Mouse (Mus musculus) bone marrow, adult 2 months (tissue): ENCODE measurements around the gene C4b. TPM values are rescaled to one million over a fixed set of nuclear protein-coding genes. Genes with fewer than 3 reads are reported as not detected.
"Not testable (repeated sequence)": the region's sequence is repeated elsewhere in the genome, so short reads cannot be mapped to it uniquely, and the experiment has no call there.

ENCODE experiments used
- H3K27ac ChIP-seq: fragments of 200-500 bp; 2 replicates; pipeline ENCODE4 v1.5.1; 2012; ENCODE audit warnings: low read depth, mild to moderate bottlenecking, control low read depth, inconsistent platforms, low read length; ENCODE audit not compliant: control insufficient read depth, poor library complexity, insufficient read depth
- H3K4me1 ChIP-seq: fragments of 200-500 bp; 2 replicates; pipeline ENCODE4 v1.6.1; 2011; ENCODE audit warnings: low read length; ENCODE audit not compliant: control insufficient read depth, insufficient read depth
- H3K4me3 ChIP-seq: fragments of 200-500 bp; replicated peaks from 2 replicates; pipeline ENCODE3; 2011; ENCODE audit warnings: mild to moderate bottlenecking, low read depth, low read length, control low read depth; ENCODE audit not compliant: control insufficient read depth
- CTCF ChIP-seq: fragments of 200-500 bp; IDR thresholded peaks from 2 replicates; pipeline ENCODE4 v1.5.1; 2011; ENCODE audit warnings: low read length, control low read depth; ENCODE audit not compliant: control insufficient read depth, insufficient read depth
- POLR2A ChIP-seq: fragments of 200-500 bp; IDR thresholded peaks from 2 replicates; pipeline ENCODE4 v1.6.1; 2011; ENCODE audit warnings: low read depth, mild to moderate bottlenecking, control low read depth, low read length, borderline replicate concordance; ENCODE audit not compliant: control insufficient read depth
- WGBS: fragments of 180-500 bp; shearing (Covaris S2); methylation state at CpG from one replicate; pipeline ENCODE4 v1.1.7; 2018; 5-methylcytosine and 5-hydroxymethylcytosine counted together
- polyA plus RNA-seq: library from polyadenylated mRNA; stranded (reverse); fragments of >200 nt; gene quantifications from 2 replicates; pipeline ENCODE4 v1.2.4, GENCODE M21; 2011; ENCODE audit warnings: low replicate concordance; ENCODE audit not compliant: missing spikeins, insufficient read depth, insufficient read length

Gene C4b
- polyA plus RNA-seq, result 10.9 and 11.5 TPM in 2 replicates

DNA sequence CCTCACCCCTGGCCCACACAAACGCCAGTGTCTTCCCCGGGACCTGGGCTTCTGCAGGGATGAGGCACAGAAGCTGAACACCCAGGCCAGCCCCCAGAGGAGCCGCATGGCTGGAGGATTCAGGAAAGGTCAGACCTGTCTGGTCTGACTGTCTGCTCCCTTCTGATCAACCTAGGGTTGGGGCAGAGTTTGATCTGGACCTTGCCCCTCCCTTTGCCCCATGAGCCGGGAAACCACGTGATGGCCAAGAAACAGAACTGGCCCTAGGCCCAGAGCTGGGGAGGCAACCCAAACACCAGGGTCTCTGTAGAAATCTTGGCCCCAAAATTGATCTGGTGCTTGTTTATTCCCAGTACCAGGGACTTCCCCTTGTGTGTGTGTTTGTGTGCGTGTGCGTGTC lies at the start of gene C4b:
Gene C4b, minus strand, starts transcription at position 164 of the 400 bp plus-strand sequence.
- TF ChIP-seq POLR2A, result no peak
- TF ChIP-seq CTCF, result no peak
- Histone ChIP-seq H3K27ac (no peak within 1 kb of the TSS), H3K4me3 (no peak within 1 kb of the TSS), H3K4me1 (no peaks in the 10 kb centered on the region; the same call in 1 of the 2 replicates)
- WGBS, result 80% methylated on average over 7 of the region's 7 CpGs

DNA sequence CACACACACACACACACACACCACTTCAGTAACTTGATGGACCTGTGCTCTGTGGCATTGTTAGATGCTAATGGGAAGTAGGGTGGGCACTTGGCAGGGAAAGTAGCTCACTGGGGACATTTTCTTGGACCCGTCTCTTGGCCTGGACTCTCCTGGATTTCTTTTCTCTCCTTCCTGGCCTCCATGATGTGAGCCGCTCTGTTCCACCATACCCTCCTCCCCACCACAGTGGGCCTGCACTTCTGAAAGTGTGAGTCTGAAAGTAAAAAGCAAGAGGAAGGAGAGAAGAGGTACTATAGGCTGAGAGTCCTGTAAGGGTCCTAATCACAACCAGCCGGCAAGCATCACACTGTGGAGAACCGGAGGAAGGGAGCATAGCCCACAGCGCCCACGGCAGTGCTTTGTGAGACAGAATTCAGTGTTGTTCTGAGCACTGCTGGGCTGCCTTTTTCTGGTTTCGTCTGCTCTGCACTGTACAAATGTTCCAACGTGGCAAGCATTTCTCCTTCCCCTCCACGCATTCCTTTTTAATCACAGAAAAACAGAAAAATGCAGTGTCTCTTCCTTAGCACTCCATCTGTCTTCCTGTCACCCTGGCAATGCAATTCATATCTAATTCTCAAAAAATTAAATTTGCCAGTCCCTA lies 34.1 kb upstream of the C4b start:
- H3K4me1 ChIP-seq, result no peaks in the 10 kb centered on the region
- WGBS, result 74% methylated on average over 9 of the region's 9 CpGs
- TF ChIP-seq POLR2A, result no peak
- no peak for TF ChIP-seq CTCF
- H3K27ac ChIP-seq, result no peak overlapping the region
- no peak overlapping the region for H3K4me3 ChIP-seq

DNA sequence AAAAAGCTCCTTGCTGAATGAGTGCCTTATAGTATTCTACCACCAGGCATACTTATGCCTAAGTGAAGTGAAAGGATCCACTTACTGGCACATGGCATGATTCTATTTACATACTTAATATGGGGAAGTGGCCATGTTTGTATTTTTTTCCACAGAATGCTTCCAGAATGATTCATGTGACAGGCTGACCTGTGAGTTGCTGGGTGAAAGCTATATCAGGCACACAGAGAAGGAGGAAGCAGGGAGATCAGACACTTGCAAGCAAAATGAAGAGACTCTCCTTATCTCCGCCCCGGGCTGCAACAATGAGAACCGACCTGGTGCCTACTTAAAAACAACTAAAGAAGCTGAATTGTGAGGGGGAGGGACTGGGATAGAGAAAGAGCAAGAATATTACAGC lies 17.8 kb upstream of the C4b start:
- TF ChIP-seq POLR2A (no peak), CTCF (no peak)
- H3K4me3 ChIP-seq, result no peak overlapping the region
- H3K4me1 ChIP-seq, result no peaks in the 10 kb centered on the region
- 49% methylated on average over 3 of the region's 3 CpGs for WGBS
- no peak overlapping the region for H3K27ac ChIP-seq

DNA sequence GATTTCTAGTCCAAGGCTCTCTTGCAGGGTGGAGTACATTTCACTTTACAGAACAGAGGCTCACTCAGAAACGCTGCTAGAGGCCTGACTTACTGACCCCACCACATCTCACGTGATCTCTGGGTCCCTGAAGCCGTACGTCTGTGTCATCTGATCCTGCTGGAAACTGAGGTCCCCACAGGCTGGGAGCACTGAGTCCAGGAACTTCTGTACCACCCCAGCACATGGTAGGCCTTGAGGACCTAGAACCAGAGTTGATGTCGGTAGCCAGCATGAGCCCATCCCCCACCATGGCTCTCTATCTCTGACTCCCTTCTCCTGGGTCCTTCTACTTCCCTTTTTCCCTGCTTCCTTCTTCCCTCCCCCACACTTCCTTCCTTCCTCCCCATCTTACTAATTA lies 2.8 kb upstream of the C4b start:
- H3K4me1 ChIP-seq, result no peaks in the 10 kb centered on the region
- no peak overlapping the region for H3K27ac ChIP-seq
- no peak for TF ChIP-seq POLR2A
- no peak for TF ChIP-seq CTCF
- 69% methylated on average over 5 of the region's 5 CpGs for WGBS
- H3K4me3 ChIP-seq, result no peak overlapping the region

DNA sequence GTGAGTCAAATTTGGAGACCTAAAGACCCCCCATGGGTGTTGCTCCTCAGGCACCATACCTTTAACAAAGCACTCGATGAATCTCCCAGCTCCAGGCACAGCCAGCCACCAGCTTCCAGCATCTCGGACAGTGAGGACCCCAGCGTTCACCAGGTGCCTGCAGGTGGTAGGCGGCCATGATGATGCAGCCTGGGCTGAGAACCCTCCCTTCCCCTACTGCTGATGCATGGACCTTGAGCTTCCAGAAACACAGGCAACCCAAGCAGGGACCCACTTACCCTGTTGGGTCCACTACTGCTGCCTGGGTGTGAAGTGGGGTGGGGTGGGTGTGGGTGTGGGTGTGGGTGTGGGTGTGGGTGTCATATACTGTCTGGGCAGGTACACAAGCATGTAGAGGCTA lies 1.5 kb upstream of the C4b start:
- H3K4me3 ChIP-seq, H3K4me1 ChIP-seq, H3K27ac ChIP-seq: not testable (repeated sequence)
- 88% methylated on average over 4 of the region's 4 CpGs for WGBS

DNA sequence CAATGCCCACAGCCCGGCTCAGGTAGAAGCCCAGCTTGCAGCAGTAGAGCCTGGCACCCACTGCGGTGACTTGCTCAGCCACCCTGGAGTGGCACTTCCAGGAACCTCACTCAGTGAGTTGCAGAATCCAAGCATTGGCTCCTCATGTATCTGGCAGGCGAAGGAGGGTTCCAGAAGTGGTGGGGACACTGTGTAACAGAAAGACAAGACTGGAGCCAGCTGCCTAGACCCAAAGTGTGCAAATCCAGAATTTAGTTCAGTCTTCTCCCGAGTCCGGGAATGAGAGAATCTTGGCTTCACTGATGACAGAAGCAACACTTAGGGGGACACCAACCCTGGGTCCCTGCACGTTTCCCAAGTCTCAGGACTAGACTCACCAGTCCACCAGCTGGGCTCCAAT lies 929 bp upstream of the C4b start:
- not testable (repeated sequence) for H3K27ac ChIP-seq, H3K4me3 ChIP-seq, H3K4me1 ChIP-seq
- WGBS, result 85% methylated on average over 6 of the region's 6 CpGs

DNA sequence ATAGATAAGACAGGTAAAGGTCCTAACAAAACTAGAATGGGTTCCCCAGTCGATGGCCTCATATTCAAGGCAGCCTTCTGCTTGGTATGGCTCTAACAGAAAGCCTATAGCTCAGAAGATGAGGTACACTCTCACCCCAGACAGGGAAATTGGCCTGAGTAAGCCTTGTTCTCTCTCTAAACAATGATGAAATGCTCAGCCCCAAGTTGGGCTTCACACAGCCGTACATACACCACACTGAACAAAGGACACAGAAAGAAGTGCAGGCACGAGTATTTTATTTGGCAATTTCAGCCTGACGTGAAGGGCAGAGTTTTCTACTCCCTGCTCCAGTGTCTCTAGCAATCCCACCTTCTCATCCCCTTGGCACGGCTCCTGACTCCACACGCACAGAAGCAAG lies 524 bp upstream of the C4b start:
- TF ChIP-seq CTCF (no peak), POLR2A (no peak)
- WGBS, result 73% methylated on average over 6 of the region's 6 CpGs
- H3K4me3 ChIP-seq, result no peak overlapping the region
- no peak overlapping the region for H3K27ac ChIP-seq
- no peaks in the 10 kb centered on the region; the same call in 1 of the 2 replicates for H3K4me1 ChIP-seq

DNA sequence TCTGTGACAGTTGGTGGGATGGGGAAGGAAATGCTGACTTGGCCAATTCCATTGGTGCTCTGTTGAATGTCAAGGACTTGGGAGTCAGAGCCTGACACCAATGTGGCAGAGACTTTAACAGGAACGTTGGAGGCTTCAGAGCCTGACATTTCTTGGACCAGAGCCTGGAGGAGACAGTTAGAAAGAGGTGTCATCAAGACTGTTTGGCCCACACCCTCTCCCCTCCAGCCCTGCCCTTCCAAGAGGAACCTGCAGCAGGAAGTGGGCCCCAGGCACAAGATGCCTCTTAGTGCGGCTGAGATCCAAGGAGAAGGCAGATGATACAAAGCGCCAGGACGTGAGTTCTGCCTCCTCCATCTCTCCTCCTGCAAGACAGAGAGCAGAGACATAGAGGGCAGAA lies 3.4 kb downstream of the C4b start:
- WGBS, result 23% methylated on average over 4 of the region's 4 CpGs
- TF ChIP-seq POLR2A (no peak), CTCF (no peak)
- H3K27ac ChIP-seq, result no peak overlapping the region
- no peaks in the 10 kb centered on the region; the same call in 1 of the 2 replicates for H3K4me1 ChIP-seq
- no peak overlapping the region for H3K4me3 ChIP-seq

DNA sequence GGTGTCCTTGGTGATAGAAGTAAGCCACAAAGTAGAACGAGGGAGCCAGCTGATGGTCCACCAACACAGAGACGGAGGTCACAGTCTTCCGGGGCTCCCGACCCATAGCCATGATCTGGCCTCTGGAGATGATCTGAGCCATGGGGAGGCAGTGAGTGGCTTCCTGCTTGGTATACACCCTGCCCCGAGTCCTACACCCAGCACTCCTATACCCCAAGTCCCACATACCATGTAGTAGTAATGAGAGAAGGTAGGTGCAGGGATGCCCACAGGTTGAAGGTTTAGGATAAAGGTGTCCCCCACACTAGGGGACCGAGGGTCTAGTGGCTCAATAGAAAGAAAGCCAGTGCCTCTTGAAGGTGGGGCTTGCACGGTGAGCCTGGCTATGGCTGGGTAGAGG lies 4.0 kb downstream of the C4b start:
- not testable (repeated sequence) for H3K4me3 ChIP-seq, H3K4me1 ChIP-seq, H3K27ac ChIP-seq
- WGBS, result 79% methylated on average over 7 of the region's 7 CpGs

DNA sequence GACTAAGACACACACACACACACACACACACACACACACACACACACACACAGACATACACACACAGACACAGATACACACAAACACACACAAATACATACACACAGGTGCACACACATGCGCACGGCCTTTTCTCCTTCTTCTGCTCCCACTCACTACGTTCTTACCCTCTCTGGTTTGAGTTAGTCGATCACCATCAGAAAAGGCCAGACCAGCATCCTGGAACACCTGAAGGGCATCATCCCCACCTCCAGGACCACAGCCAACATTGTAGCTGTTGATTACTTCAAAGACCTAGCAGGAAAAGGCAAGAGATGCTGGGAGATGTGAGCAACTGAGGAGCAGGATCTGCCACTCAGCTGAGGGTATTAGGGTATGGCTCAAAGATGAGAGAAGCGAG lies 6.2 kb downstream of the C4b start:
- not testable (repeated sequence) for H3K4me1 ChIP-seq, H3K4me3 ChIP-seq, H3K27ac ChIP-seq
- WGBS, result 86% methylated on average over 5 of the region's 5 CpGs

DNA sequence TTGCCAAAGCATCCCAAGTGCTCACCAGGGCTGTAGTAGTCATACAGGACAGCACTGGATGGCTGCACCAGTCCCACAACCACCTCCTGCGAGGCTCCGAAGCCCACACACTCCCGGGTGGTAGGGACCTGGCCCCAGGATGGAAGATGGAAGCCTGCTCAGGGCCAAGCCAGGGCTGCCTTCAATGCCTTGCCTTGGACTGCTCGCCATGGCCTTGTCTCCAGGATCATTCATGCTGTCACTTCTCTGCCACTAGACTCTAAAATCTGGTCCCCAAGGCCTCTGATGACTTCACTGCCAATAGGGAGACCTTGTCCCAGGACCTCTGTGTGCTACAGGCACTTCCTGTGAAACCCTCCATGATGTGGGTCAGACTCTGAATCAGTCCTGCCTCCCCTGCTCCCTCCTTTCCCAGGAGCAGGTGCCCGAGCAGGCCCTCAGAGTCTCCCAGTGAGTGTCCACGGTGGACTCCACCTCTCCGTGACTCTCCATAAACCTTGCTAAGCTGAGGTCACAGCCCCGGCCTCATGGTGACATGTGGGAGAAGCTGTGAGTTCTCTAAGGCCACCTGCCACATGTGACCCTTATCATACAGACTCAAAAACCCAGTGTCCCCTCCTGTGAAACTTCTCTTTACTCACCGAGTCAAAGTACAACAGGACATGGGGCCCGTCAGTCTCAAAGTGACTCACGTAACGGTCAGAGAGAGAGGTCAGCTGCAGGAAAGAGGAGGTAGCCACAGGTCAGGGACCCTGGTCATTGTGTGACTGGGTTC lies 13.7 kb downstream of the C4b start:
- H3K4me1 ChIP-seq, H3K27ac ChIP-seq, H3K4me3 ChIP-seq: not testable (repeated sequence)
- 81% methylated on average over 12 of the region's 12 CpGs for WGBS

DNA sequence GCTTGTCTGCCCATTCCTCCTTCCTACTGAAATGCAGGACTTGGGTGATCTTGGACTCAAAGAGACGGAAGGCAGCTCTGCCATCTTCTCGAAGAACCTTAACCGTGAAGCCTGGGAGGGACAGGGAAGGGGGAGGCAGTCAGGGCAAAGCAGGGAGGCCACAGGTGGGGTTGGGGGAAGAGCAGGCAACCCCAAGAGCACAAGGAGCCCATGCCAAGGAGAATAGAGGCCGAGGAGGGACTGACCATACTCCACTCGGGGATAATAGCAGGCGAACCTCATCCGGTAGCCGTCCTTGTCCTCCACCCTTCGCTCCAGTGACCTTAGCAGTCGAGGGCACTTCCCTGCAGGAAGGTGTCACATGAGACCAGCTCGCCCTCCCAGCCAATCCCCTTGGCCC lies 14.5 kb downstream of the C4b start:
- H3K4me1 ChIP-seq, H3K4me3 ChIP-seq, H3K27ac ChIP-seq: not testable (repeated sequence)
- 73% methylated on average over 11 of the region's 11 CpGs for WGBS
